Mouse (Mus musculus) liver, embryonic 14.5 days (tissue): ENCODE data around the gene Dydc2.

Experiments used
- CTCF ChIP-seq: IDR thresholded peaks from 2 replicates; pipeline ENCODE4 v1.5.1; 2016; ENCODE audit warnings: antibody characterized with exemption, low read depth, control low read depth
- EP300 ChIP-seq: IDR thresholded peaks from 2 replicates; pipeline ENCODE4 v1.6.1; 2016; ENCODE audit warnings: antibody characterized with exemption, low read depth

DNA sequence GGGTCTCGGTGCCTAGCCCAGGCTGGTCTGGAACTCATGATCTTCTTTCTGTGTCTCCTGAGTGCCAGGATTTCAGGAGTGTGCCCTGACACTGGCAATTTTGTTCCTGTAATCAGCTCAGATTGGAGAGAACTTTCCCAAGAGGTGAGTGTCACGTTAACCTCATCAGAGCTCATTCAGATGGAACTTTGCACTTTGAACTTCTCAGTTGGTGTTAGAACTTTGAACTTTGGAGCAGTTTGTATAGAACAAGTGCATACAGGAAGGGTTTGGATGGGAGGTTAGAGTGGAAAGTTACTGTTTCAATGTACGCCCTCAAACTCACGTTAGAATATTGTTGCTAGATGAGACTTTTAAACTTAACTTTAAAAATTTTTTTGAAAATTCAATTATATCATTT is 39.7 kb downstream of the Dydc2 start:
- no peak for TF ChIP-seq EP300
- TF ChIP-seq CTCF, result no peak
